Mouse (Mus musculus): ENCODE measurements around the gene Rrp7a.

The Rrp7a gene

DNA sequence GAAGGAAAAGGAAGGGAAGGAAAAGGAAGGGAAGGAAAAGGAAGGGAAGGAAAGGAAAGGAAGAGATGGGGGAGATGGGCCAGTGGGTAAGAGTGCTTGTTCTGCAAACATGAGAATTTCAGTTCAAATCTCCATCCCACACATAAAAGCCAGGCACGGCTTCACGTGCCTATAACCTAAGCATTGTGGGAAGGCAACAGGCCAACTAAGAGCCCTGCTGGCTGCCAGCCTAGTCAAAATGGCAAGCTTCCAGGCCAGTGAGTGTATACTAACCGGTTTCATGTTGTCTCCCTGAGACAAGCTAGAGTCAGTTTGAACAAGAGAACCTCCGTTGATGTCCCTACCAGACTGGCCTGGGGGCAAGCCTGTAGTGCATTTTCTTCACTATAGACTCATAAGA, 57.1 kb downstream of the Rrp7a start:
- no peak for DNase-seq (ENCODE audit: low spot score)
